Mouse (Mus musculus): ENCODE measurements around the gene Slc25a24. TPM values are rescaled to one million over a fixed set of nuclear protein-coding genes. Genes with fewer than 3 reads are reported as not detected.

Slc25a24 gene
- total RNA-seq, 2 experiments from 2014 or later, result 40.2 to 50.6 TPM

GRCm38 (mm10) chr3:109165214-109165829 is 42.4 kb downstream of the Slc25a24 start:
- no peak for DNase-seq (ENCODE audit: low spot score in 2 of 2)

GRCm38 (mm10) chr3:109169121-109169520 is 46.2 kb downstream of the Slc25a24 start:
- no peak for DNase-seq (ENCODE audit: low spot score in 2 of 2)

- DNase-seq (ENCODE audit: low spot score in 2 of 2), result peak in 1 of 2 experiments; percentile 68
Observed at GRCm38 (mm10) chr3:109171070-109171778, 48.3 kb downstream of the Slc25a24 start.

- no peak for DNase-seq (ENCODE audit: low spot score in 2 of 2)
Observed at GRCm38 (mm10) chr3:109174394-109174793, 51.4 kb downstream of the Slc25a24 start.

- no peak for DNase-seq (ENCODE audit: low spot score in 2 of 2)
Observed at GRCm38 (mm10) chr3:109178705-109179104, 55.8 kb downstream of the Slc25a24 start.

GRCm38 (mm10) chr3:109179528-109180076 is 56.7 kb downstream of the Slc25a24 start:
- no peak for DNase-seq (ENCODE audit: low spot score in 2 of 2)

GRCm38 (mm10) chr3:109196166-109196565 is 73.2 kb downstream of the Slc25a24 start:
- DNase-seq (ENCODE audit: low spot score in 2 of 2), result no peak

- no peak for DNase-seq (ENCODE audit: low spot score in 2 of 2)
Observed at GRCm38 (mm10) chr3:109199280-109199679, 76.3 kb downstream of the Slc25a24 start.

GRCm38 (mm10) chr3:109212322-109212721 is 89.4 kb downstream of the Slc25a24 start:
- no peak for DNase-seq (ENCODE audit: low spot score in 2 of 2)

GRCm38 (mm10) chr3:109216352-109216751 is 93.4 kb downstream of the Slc25a24 start:
- DNase-seq (ENCODE audit: low spot score in 2 of 2), result no peak

Other genes with a start within 250 kb of the Slc25a24 start
- gene Fndc7, start 233.1 kb upstream of the Slc25a24 start, total RNA-seq (2021), result under 1 TPM; 0.31 to 0.42 TPM
- gene Prpf38b, start 211.4 kb upstream of the Slc25a24 start, total RNA-seq (2021), result 10 to 100 TPM; 40.8 to 45.6 TPM
- gene Henmt1, start 183.3 kb upstream of the Slc25a24 start, total RNA-seq (2021), result not detected
- gene Gm9857, start 182.7 kb upstream of the Slc25a24 start, total RNA-seq (2021), result not detected
- 10 to 100 TPM; 27.6 to 30.9 TPM for gene Fam102b, start 95.5 kb upstream of the Slc25a24 start, total RNA-seq (2021)
- gene Slc25a54, start 42.7 kb upstream of the Slc25a24 start, total RNA-seq (2021), result not detected
- gene Vav3, start 217.5 kb downstream of the Slc25a24 start, total RNA-seq (2021), result 10 to 100 TPM; 11.5 to 12.1 TPM